Mouse (Mus musculus) heart, postnatal 14 days (tissue): ENCODE measurements around the gene Saysd1. TPM values are rescaled to one million over a fixed set of nuclear protein-coding genes. Genes with fewer than 3 reads are reported as not detected.

ENCODE experiments used
- DNase-seq, 2 experiments: peaks; one replicate each; pipeline ENCODE4 v3.0.0; 2021 to 2022
- intact Hi-C: fragments of 180-260 bp; cut with DNase I; formaldehyde crosslinking; loops from one replicate; pipeline ENCODE4 v1.15.1; 2025
- long read RNA-seq, 2 experiments: library from polyadenylated mRNA; stranded (forward); transcript quantifications; one replicate each; pipeline ENCODE4 v2.0.0; 2021
- total RNA-seq, 2 experiments: library from RNA; stranded (reverse); gene quantifications; 2 replicates each; pipeline ENCODE4 v1.2.3; 2021

Gene Saysd1
- total RNA-seq = 1 to 10 TPM; 2.3 to 2.5 TPM
- long read RNA-seq, experiment 1, transcript Saysd1-201 (2 exons, 2,315 nt) = major isoform, 8 of 9 reads
- long read RNA-seq, experiment 1, partial matches to known transcripts = 0 of 9 reads
- long read RNA-seq, experiment 1, other reads (novel, unspliced or antisense) = 1 of 9 reads
- long read RNA-seq, experiment 2, transcript Saysd1-201 (2 exons, 2,315 nt) = major isoform, 9 of 9 reads
- long read RNA-seq, experiment 2, partial matches to known transcripts = 0 of 9 reads
- long read RNA-seq, experiment 2, other reads (novel, unspliced or antisense) = 0 of 9 reads

GRCm38 (mm10) chr14:20138484-20139355 lies at the start of gene Saysd1:
Gene Saysd1 (minus strand): TSS chr14:20138534.
- no peak for DNase-seq
- intact Hi-C loops = no loop called here

DNA sequence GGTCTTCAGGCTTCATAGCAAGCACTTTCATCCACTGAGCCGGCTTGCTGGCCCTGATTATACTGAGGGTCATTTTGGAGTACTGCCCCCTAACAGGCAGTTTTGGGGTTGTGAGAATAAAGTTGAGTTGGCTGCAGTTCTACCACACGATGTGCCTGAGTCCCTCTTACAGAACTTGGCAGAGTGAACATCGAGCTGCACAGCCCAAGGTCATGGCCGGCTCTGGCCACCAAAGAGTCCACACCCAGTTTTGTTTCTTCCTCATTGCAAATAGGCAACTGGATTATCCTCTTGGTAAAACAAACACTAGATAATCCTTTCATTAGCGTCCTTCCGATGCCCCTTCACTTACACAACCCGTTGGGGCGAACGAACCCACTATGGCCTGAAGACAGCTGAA lies 47.1 kb upstream of the Saysd1 start:
- DNase-seq = no peak
- intact Hi-C loops = no loop called here

DNA sequence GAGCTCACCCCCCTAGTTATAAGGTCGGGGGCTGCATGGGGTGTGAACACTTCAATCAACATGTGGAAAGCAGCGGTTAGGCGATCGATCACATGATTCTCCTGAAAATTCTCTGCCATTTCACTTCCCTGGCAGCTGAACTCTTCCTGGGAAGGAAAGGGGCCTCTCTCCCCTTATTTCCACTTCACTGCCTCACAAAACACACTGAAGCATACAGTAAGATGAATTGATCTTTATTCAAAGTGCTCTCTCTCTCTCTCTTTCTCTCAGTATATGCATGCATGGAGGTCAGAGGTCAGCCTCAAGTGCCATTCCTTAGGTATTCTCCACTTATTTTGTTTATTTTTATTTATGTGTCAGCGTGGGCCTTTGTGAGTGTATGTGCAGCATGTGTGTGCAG lies 45.4 kb upstream of the Saysd1 start:
- DNase-seq = no peak
- intact Hi-C loops = no loop called here

- intact Hi-C loops = no loop called here
- DNase-seq = no peak
Measured at GRCm38 (mm10) chr14:20182596-20182995, 44.3 kb upstream of the Saysd1 start.

- DNase-seq = peak; percentile 82 to 89
- intact Hi-C loops = no loop called here
Measured at GRCm38 (mm10) chr14:20181466-20181921, 43.2 kb upstream of the Saysd1 start, which contains the start of gene Kcnk5. Gene Kcnk5 (minus strand): TSS chr14:20181809.

DNA sequence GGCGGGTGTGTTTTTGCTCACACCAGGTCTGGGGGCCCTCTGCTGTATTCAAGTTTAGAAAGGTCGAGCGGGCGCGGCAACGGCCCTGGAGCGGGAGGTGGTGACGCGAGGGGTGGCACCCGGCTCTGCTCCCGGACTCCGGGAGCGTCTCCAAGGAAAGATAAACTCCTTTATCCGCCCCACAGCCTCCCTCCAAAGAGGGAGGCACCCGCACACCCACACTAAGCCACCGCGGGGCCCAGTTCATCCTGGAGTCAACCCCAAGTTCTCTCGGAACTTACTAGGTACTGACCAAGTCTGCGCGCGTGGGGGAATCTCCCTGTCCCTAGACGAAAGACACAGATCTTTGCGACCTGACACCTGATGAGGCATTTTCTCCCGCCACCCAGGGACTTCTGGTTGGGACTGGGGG lies 42.4 kb upstream of the Saysd1 start:
- intact Hi-C loops = no loop called here
- peak; percentile 37 to 38 for DNase-seq

GRCm38 (mm10) chr14:20180304-20180703 lies 42.0 kb upstream of the Saysd1 start:
- DNase-seq = no peak
- intact Hi-C loops = no loop called here

DNA sequence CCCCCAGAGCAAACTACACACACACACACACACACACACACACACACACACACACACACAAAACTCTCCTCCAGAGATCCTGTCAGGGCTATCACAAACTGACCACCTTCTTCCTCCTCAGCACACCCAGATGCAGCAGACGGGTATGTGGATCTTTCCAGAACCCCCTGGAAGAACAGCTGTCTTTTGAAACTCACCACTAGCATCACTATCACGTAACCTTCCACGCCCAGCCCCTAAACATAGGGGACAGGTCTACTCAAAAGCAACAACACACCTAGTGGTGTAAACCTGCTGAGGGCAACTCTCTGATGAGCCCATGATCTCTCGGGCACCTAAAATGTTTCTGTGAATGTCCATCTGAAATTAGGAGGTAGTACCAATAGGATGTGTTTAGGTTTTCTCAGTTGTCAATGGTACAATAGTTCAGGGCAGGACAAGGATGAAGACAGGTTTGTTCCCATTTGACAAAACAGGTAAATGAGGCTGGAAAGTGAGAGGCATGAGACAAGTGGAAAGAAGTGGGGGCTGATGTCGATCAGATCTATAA lies 41.5 kb upstream of the Saysd1 start:
- intact Hi-C loops = no loop called here
- DNase-seq = no peak

DNA sequence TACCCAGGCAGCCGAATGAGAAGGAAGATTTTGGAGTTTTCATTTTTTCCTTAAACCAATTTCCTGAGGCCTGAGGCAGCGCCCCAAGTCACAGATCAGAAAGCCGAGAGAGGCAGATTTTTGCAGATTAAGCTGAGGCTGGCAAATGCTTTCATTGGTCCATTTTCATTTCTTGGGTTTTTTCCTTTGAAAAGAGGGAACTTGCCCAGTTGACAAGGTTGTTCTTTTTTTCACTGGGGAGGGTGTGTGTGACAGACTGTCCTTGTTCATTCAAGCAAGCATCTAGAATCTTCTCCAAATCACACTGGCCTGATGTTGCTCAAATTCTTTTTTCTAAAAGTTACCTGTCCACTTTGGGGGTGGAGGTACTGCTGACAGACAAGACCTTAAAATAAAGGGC lies 40.7 kb upstream of the Saysd1 start:
- intact Hi-C loops = no loop called here
- DNase-seq = no peak

DNA sequence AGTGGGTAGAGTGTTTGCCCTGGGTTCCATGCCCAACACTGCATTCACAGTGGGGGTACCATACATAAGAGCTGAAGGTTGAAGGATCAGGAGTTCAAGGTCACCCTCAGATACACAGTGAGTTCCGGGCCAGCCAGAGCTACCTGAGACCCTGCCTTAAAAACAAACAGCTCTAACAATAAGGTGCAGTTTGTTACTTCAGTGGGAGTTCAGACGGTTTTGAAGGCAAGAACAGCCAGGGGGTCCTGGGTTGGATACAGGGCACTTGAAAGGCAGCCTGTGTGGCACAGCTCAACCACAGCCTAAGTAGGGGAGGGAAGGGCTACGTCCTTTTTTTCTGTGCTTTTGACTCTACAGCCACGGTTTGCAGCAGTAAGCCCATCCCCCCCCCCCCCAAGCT lies 40.3 kb upstream of the Saysd1 start:
- no peak for DNase-seq
- intact Hi-C loops = no loop called here

DNA sequence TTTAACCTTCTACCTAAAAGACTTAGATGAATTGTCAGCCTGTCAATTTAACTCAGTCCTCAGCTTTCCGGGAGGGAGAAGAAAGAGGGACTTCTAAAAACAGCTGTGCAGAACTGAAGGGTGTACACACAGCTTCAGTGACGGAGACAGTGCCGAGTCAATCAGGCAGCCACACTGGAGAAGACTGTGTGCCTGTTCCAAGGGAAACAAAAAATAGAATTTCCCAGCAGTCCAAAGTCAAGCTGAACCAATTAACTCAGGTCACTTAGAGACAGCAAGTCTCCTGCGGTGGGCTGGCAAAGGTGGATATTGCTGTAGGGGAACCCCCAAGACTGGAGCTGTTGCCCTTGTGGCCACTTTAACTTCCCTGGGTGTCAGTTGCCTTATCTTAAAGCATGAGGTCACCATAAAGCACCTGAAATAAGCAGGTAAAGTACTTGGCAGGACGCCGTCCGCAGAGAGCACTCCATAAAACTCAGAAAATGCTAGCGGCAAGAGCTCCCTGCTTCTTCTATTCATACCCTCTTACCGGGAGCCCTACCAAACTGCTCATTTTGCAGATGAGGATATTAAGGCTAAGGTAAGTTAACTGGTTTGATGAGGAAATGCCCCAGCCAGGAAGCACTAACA lies 39.3 kb upstream of the Saysd1 start:
- DNase-seq = no peak
- intact Hi-C loops = no loop called here

DNA sequence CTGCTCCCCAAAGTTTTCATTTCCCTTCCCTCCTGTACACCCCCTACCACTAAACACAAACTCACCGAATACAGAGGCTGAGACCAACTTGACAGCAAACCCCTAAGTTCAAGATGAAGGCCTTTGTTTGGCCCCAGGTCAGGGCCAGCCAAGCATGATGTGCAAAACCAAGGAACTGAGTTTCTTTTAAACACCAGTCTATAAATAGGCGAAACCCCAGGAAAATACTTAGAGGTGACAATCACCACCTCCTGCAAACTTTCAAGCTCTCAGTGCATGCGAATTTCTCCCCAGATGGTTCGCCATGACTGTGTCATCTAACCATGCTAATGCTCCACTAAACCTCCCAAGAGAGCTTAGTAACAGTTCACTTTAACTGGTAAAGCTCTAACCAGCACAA lies 37.4 kb upstream of the Saysd1 start:
- DNase-seq = no peak
- intact Hi-C loops = no loop called here

GRCm38 (mm10) chr14:20175114-20175513 lies 36.8 kb upstream of the Saysd1 start:
- intact Hi-C loops = no loop called here
- no peak for DNase-seq

DNA sequence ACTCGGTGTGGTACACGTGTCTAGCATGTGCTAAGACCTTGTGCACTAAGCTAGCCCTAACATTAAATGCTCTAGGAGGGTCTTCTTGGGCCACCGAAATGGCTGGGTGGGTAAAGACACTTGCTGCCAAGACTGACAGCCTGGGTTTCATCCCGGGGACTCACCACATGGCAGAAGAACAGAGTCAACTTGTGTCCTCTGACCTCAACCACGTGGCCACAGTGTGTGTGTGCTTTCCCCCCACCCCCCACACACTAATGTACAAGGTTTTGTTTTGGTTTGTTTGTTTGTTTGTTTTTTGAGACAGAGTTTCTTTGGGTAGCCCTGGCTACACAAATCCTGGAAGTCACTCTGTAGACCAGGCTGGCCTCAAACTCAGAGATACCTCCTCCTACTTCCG lies 36.4 kb upstream of the Saysd1 start:
- intact Hi-C loops = no loop called here

DNA sequence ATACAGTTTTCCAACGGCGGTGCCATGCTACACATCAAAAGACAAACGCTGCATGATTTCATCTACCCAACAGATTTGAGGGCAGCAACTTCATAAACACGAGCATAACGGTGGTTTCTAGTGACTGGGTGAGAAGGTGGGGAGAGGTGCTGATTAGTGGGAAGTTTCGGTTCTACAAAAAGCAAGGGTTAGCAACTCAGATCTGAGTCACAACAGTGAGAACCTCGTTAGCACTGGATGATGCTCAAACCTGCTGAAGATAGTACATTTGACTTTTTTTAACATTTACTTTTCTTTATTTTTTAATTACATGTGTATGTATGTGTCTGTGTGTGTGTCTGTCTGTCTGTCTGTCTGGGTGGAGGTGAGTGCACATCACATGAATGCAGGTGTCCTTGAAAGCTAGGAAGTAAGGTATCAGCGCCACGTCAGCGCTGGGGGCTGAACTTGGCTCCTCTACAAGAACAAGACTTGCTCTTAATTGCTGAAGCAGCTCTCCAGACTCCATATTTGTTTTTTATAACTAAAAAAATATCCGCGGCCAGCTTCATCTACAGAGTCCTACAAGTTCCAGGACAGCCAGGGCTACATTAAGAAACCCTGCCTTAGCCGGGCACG lies 35.6 kb upstream of the Saysd1 start:
- intact Hi-C loops = no loop called here
- DNase-seq = no peak

More for the DNA sequence above, 36.4 kb upstream of the Saysd1 start:
- DNase-seq = no peak

- intact Hi-C loops = no loop called here
- no peak for DNase-seq
Measured at GRCm38 (mm10) chr14:20172924-20173323, 34.6 kb upstream of the Saysd1 start.

- DNase-seq = no peak
Measured at GRCm38 (mm10) chr14:20172509-20172908, 34.2 kb upstream of the Saysd1 start.

GRCm38 (mm10) chr14:20171840-20172239 lies 33.5 kb upstream of the Saysd1 start:
- intact Hi-C loops = no loop called here
- no peak for DNase-seq

More at GRCm38 (mm10) chr14:20172509-20172908, 34.2 kb upstream of the Saysd1 start:
- intact Hi-C loops = no loop called here

GRCm38 (mm10) chr14:20169251-20169650 lies 30.9 kb upstream of the Saysd1 start:
- intact Hi-C loops = no loop called here
- no peak for DNase-seq

- no peak for DNase-seq
- intact Hi-C loops = no loop called here
Measured at GRCm38 (mm10) chr14:20168478-20168877, 30.1 kb upstream of the Saysd1 start.
